Mouse (Mus musculus): ENCODE measurements around the gene Elf3. TPM values are rescaled to one million over a fixed set of nuclear protein-coding genes. Genes with fewer than 3 reads are reported as not detected.

The Elf3 gene
- polyA plus RNA-seq, 1 experiment from 2014 or later: 0.10 TPM

Other genes with a start within 250 kb of the Elf3 start
- gene Lgr6, start 153.3 kb downstream of the Elf3 start, polyA plus RNA-seq (2015; fragmentation: Nextera tagmentation; extraction: Ambion mirVana): 0.53 and 0.60 TPM in 2 replicates
- gene Ptpn7, start 125.9 kb downstream of the Elf3 start, polyA plus RNA-seq (2015; fragmentation: Nextera tagmentation; extraction: Ambion mirVana): 0.24 and 0.27 TPM in 2 replicates
- gene Arl8a, start 111.7 kb downstream of the Elf3 start, polyA plus RNA-seq (2015; fragmentation: Nextera tagmentation; extraction: Ambion mirVana): 323 and 336 TPM in 2 replicates
- gene Gpr37l1, start 90.9 kb downstream of the Elf3 start, polyA plus RNA-seq (2015; fragmentation: Nextera tagmentation; extraction: Ambion mirVana): 0.24 and 0.48 TPM in 2 replicates
- gene Rnpep, start 25.5 kb upstream of the Elf3 start, polyA plus RNA-seq (2015; fragmentation: Nextera tagmentation; extraction: Ambion mirVana): 93.3 and 100 TPM in 2 replicates
- 144 and 154 TPM in 2 replicates for gene Timm17a, start 55.2 kb upstream of the Elf3 start, polyA plus RNA-seq (2015; fragmentation: Nextera tagmentation; extraction: Ambion mirVana)
- 0.15 and 0.21 TPM in 2 replicates for gene Lmod1, start 66.2 kb upstream of the Elf3 start, polyA plus RNA-seq (2015; fragmentation: Nextera tagmentation; extraction: Ambion mirVana)
- gene Shisa4, start 116.7 kb upstream of the Elf3 start, polyA plus RNA-seq (2015; fragmentation: Nextera tagmentation; extraction: Ambion mirVana): 84.9 and 102 TPM in 2 replicates
- 143 and 153 TPM in 2 replicates for gene Ipo9, start 171.9 kb upstream of the Elf3 start, polyA plus RNA-seq (2015; fragmentation: Nextera tagmentation; extraction: Ambion mirVana)

Measured in forebrain, embryonic 16.5 days (tissue).